Mouse (Mus musculus): ENCODE data around the gene OR5BS1P.
"Not testable (repeated sequence)": the region's sequence is repeated elsewhere in the genome, so short reads cannot be mapped to it uniquely, and the experiment has no call there.

The OR5BS1P gene

DNA sequence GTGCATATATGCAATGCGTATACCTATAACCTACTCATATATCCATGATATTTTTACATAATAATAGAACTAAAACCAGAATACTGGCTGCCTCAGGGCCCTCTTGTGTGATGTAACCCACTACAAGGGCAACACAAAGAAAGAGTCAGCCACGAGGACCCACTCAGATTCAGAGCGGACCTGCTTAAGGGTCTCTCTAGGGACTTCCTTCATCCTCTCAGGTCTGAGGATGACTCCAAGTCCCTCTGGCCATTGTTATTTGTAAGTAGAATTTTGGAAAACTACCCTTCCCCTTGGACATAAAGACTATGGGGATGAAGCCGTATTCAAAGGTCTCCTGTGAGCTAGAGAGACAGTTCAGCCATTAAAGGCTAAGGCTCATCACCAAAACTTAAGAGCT, at the start of gene OR5BS1P:
TSS of gene OR5BS1P (plus strand) at position 301 of the 400 bp plus-strand sequence.
- no peak for DNase-seq (ENCODE audit: low spot score in 2 of 2)

DNA sequence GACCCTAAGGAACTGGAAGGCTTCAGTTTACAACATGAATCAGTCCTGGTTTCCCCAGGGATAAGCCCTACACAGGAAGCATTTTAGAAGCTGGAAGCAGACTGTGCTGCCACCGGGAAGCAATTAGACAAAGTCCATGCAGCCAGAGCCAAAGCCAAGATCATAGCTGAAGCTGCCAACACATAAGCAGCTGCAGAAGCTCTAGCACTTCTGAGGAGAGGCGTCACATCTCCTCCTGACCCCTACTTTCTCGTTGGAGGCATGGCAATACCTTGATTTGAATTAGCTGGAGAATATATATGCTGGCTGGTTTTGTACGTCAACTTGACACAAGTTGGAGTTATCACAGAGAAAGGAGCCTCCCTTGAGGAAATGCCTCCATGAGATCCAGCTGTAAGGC, 48.8 kb upstream of the OR5BS1P start:
- DNase-seq (ENCODE audit: low spot score in 2 of 2) = no peak

DNA sequence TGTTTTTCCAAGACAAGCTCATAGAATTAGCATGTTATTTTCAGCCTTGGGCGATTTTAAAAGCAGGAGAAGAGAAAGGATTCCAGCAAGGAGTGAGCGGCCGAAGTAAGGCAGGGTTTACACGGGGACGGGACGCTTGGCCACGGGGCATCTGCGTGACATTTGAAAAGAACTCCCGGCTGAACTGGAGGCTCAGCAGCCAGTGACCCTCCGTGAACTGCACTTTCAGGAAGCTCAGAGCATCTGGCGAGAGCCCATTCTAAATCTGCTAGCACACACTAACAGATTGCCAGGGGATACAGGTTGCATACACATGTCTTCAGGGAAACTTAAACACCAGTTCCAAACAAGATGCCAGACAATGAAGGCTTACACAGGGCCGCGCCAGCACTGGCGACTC, 45.4 kb upstream of the OR5BS1P start:
- DNase-seq (ENCODE audit: low spot score in 2 of 2) = no peak

DNA sequence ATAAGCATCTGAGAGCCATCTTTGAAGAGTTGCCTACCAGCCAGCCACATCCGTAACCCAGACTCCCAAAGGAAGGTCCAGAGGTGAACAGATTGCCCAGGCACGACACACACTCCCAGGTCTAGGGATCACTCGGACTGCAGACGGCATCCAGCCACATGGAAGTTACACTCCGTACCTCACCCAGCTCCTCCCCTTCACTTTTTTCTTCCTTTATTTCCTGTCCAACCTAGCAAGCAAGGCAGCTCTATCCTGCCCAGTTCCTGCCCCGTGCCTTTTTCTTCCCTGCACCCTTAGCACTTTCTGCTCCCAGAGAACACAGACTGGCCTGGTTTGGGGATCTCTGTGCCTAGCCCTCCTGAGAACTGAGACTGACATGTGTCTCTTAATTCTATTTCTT, 44.9 kb upstream of the OR5BS1P start:
- DNase-seq (ENCODE audit: low spot score in 2 of 2) = no peak

DNA sequence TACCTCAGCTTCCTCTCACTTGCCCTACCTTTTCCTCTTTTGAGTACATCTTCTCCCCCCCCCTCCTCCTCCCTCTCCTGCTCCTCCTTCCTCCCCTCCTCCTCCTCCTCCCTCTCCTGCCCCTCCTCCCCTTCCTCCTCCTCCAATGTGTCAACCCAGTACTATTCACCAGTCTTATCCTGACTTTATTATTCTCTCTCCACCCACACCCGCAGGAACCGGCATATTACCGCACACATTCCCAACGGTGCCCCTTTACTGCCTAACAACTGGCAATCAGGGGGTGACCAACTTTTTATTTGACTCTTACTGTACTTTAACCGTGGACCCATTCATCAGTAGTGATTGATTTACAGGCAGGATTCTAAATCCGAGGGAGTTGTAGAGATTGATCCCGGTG, 44.5 kb upstream of the OR5BS1P start:
- DNase-seq (ENCODE audit: low spot score in 2 of 2) = no peak

DNA sequence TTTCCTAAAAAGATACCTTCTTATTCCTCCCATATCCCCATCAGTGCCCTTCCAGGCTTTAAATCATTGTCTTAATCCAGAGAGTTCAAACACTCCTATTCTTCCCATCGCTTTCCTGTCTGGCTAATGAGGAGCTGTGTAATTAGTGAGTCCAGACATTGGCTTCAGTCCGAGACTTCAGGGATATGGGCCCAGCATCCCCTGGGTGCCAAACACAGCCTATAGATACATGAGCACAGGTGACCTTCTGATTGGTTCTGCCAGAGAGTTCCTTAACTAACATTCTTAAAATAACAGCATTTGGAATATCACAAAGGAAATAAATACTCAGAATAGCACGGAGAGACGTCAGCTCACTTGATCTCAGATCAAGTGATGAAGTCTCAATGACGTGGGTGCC, 38.8 kb upstream of the OR5BS1P start, which contains the start of gene Olfr282:
TSS of gene Olfr282 (plus strand) at position 301 of the 400 bp plus-strand sequence.
- DNase-seq (ENCODE audit: low spot score in 2 of 2) = not testable (repeated sequence)

DNA sequence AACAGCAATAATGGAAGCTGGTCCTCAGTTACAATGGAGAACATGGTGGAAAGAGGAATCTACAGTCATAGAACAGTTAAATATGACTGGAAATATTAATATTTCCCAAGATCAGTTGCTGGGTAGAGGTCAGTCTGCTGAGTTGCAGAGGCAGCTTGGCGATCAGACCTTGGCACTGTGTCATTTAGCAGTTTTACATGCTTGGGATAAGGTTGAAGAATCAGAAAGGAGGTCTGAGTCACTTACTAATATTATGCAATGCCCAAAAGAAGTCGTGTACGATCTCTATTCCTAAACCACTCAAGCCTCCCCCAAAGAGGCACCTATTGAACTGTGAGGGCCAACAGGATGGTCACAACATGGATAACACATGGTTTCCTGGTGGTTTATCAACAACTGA, 25.1 kb upstream of the OR5BS1P start:
- DNase-seq (ENCODE audit: low spot score in 2 of 2) = no peak

DNA sequence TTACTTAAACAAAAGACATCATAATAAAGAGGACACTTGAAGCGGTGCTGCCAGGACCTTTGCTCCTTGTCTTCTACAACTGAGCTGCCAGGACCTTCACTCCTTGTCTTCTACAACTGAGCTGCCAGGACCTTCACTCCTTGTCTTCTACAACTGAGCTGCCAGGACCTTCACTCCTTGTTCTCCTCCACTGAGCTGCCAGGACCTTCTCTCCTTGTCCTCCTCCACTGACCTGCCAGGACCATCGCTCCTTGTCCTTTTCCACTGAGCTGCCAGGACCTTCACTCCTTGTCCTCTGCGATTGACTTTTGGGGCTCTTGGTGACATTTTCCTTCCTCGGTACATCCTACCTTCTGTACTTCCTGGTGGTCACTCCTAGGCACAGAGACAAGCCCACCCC, 21.2 kb upstream of the OR5BS1P start:
- DNase-seq (ENCODE audit: low spot score in 2 of 2) = no peak

DNA sequence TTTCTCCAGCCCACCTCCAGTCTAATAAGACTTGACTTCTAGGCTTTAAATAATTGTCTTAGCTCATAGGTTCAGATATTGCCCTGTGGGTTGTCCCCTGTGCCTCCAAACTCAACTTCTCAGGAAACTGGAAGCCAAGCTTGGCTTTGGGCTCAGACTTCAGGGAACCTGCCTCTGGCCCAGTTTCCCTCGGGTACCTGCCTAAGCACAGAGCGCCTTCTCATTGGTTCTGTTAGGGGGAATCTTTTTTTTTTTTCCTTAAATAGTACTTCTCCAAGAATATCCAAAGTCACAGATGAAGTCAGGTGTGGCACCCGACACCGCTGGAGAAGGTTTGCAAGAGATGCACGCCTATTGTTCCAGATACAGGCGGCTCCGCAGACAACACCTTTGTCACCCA, 17.4 kb upstream of the OR5BS1P start, which contains the start of gene Olfr281:
TSS of gene Olfr281 (plus strand) at position 301 of the 400 bp plus-strand sequence.
- DNase-seq (ENCODE audit: low spot score in 2 of 2) = no peak

DNA sequence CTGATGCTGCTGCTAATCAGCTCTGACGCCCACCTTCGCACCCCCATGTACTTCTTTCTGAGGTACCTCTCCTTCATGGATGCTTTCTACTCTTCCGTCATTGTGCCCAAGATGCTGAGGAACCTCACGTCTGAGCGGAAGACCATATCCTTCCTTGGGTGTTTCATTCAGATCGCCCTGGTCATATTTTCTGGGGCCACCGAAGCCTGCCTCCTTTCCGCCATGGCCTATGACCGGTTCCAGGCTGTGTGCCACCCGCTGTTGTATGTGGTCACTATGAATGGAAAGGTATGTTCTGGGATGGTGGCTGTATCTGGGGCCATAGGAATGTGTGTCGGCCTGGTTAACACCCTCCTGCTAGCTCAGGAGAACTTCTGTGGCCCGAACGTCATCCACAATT, 1.8 kb downstream of the OR5BS1P start:
- DNase-seq (ENCODE audit: low spot score in 2 of 2) = no peak

DNA sequence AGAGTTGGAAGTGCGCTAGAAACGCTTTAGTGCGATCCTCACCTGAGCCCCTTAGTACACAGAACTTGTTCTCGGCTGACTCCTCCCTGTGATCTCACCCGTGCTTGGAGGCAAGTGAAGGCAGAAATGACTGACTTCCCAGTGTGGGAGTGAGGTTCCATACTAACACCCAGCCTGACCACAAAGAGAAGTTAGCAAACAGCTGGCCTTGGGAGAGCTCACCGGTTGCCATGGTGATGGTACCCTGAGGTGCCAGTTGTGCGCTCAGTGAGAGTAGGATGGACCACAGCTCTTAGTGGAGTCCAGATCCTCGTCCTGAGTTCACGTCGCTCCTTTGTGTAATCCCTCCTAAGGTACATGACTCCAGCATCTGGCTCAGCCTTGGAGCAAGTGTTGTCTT, 5.3 kb downstream of the OR5BS1P start:
- no peak for DNase-seq (ENCODE audit: low spot score in 2 of 2)

DNA sequence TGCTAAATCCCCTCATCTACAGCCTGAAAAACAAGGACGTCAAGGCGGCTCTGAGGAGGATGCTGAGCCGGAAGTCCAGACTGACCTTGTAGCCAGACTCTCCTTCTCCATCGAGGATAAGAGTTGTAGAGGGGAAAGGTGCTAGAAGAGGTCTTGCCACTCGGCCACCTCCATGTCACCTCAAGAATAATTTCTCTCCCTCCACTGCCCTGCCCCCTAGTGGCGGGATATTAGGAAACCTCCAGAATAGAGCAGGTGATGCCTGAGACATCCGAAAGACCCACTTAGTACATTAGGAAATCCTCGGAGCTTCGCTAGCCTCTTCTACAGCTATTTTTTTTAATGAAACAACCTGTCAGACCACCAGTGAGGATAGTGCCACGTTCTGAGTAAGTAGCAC, 5.7 kb downstream of the OR5BS1P start:
- DNase-seq (ENCODE audit: low spot score in 2 of 2) = no peak

DNA sequence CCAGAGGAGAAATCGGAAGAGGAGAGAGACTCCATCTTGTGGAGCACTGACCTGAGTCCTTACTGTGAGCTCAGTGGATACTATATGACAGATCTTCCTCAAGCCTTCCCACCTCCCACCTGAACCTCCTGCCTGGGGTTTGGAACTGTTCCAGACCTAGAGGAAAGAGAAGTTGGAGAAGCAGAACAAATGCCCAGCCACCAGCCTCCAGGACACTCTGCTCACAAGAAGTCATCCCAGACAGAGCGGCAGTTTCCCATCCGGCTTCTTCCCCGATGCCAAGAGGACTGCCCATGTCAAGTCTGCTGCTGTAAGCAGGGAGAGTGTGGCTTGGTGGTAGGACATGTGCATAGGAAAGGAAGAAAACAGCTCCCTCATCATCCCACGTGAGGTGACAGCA, 6.6 kb downstream of the OR5BS1P start:
- no peak for DNase-seq (ENCODE audit: low spot score in 2 of 2)

DNA sequence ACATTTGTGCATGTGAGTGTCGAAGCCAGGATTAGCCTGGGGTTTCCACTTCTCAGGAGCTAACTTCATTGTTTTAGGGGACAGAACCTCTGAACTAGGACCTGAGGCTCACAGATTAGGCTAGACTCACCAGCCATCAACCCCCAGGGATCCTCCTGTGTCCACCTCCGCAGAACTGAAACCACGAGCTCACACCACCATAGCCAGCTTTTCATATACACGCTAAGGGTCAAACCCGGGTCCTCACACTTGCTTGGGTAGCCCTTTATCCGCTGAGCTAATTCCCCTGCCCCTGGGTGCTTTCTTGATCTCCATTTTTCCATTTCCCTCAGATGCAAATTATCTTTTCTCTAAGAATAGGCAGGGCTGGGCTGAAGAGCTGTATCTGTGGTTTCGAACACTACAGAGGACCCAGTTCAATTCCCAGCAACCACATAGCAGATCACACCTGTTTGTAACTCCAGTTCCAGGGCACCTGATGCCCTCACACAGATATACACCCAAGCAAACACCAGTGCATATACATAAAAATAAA, 9.9 kb downstream of the OR5BS1P start:
- no peak for DNase-seq (ENCODE audit: low spot score in 2 of 2)

DNA sequence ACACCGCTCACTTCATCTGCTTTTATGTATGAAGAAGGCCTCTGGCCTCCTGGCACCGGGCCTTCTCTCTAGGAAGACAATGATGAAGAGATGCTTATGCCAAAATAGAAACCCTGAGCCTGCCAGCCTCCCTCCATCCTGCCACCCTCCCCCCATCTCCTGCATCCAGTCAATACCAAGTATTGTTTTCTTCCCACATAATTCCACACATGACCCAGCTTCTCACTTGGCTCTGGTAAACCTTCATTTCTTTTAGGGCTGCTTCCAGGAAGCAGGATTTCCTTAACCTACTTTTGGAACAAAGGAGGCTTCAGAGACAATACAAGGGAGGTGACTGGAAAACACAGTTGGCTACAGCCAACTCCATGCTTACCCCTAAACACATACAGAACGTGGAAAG, 13.0 kb downstream of the OR5BS1P start, which contains the start of gene Lalba:
TSS of gene Lalba (minus strand) at position 21 of the 400 bp plus-strand sequence.
- DNase-seq (ENCODE audit: low spot score in 2 of 2) = no peak

DNA sequence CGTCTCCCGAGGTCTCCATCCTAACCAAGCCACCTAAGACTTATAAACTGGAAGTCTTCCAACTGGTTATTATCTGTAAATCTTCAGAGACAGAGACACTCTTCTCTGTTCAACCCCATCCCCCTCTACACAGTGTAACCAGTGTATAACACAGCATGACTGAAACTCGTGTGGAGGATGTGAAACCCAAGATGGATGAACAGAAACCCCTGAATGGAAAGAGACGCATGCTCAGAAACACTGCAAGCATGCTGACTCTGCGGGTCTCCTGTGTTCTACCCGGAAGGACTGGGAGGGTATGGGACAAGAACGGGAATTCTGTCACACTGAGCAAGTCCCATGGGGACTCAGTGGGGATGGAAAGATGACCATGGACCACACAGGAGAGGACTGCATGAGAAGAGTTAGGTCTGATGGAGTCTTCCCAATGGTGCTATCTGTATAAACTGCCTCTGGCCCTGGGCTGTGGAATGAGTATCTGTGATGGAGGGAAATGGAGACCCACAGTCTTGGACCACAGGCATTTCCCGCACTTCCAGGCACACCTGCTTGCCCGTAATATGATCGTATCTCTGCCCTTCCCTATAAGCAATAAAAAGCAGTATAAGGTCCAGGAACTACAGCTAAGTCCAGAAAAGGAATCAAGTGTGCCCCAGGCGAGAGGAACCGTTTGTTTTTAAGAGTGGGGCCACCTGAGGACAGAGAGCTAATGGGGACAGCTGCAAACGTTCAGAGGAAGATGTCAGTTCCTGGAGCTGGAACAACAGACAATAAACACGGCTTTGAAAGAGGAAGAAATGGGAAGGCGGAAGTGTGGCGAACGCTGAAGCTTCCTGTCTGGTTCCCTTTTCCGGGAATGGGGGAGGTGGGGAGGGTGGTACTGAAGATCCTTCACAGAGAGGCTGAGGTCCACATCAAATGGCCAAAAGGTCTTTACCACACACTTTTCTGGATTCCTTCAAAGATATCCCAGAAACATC, 14.5 kb downstream of the OR5BS1P start:
- DNase-seq (ENCODE audit: low spot score in 2 of 2) = no peak

DNA sequence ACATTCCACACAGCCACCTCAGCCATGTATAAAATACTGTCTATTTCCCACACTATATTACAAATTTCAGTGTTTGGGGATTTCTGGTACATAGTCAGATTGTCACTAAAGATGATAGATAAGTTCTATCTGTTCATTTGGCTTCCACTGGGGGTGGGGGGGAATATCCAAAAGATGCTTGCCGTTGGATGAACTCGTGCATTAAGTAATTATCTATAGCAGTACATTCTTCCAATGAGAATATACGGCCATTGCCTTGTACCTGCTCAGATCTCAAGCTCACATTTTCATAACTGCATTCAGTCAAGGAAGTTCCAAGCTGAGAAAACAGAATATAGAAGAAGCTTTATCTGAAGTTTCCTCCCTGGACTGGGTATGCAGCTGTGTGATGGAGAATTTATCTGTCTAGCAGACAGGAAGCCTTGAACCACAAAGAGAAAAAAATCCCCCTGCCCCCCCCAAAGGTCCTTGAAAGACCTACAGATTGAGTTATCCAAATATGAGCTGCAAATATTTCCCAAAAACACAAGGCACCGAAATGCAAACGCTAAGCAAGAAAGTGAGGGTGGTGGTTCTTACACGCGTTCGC, 16.8 kb downstream of the OR5BS1P start:
- no peak for DNase-seq (ENCODE audit: low spot score in 2 of 2)

DNA sequence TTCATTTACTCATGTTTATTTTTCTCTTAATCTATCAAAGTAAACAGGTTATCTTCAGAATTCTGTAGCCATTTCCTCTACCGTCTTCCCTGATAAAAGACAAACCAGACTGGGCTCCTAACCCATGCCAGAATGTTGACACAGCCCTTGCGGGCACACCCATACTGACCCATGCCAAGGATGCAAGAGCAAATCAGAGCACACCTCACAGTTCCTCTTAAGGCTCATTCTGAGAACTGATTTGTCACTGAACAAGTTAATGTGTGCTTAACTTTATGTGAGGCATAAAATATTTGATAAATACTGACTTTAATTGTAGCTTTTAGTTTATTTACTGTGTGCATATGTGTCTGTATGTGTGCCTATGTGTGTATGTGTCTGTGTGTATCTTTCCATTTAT, 21.6 kb downstream of the OR5BS1P start:
- DNase-seq (ENCODE audit: low spot score in 2 of 2) = no peak

DNA sequence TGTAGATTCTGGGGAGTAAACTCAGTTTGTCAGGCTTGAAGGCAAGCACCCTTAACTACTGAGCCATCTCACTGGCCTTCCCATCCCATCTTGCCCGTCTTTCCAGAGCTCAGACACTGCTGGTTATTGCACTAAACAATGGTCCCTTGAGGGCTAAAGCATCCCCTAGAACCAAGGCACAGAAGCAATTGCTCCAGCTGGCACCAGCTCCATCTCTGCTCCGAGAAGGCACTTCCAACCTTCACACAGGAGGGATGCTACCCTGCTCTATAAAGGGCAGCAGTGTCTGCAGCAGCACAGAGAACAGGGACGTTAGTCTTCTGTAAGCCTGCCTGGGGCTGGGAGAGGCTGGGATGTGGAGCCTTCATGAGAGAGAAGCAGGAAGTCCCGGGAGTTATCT, 22.4 kb downstream of the OR5BS1P start, which contains the start of gene Olfr279:
TSS of gene Olfr279 (plus strand) at position 301 of the 400 bp plus-strand sequence.
- DNase-seq (ENCODE audit: low spot score in 2 of 2) = no peak

DNA sequence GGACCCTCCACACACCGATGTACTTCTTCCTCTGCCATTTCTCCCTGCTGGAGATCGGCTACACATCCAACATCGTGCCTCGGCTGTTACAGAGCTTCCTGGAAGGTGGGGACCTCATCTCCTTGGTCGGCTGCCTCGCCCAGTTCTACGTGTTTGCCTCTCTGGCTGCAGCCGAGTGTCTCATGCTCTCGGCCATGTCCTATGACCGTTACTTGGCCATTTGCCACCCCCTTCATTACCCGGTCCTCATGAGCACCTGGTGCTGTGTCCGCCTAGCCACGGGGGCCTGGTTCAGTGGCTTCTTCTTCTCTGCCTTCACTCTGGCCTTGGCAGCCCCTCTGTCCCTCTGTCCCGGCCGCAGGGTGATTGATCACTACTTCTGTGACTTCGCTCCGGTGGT, 27.9 kb downstream of the OR5BS1P start:
- no peak for DNase-seq (ENCODE audit: low spot score in 2 of 2)

DNA sequence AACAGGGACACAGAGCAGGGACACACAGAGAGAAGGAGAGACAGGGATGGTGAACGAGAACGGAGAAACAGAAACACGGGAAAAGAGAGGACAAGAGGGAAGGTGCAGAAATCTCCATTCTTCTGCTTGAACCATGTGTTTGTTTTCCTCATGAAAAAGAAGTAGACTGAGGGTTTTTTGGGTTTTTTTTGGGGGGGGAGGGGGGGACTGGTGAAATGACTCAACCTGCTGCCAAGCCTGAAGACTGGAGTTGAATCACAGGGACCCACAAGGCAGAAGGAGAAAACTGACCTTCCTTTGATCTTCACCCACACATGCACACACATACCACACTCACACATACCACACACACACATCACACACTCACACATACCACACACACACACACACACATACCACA, 33.6 kb downstream of the OR5BS1P start:
- DNase-seq (ENCODE audit: low spot score in 2 of 2) = no peak

DNA sequence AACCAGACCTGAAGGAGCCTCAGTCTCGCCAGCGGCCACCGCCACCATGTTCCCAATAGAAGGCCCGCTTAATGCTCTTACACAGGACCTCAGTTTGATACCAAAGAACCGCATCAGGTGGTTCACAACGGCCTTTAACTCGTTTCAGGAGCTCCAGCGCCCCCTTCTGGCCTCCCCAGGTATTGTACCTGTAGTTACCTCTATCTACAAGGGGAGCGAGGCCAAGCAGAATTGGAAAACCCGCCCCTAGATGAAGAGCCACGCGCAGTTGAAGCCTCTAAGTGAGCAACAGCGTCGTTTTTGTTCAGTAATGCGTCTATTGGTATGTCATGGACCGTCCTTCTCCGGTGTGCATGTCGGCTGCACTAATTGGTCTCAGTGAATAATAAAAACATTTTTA, 34.8 kb downstream of the OR5BS1P start:
- DNase-seq (ENCODE audit: low spot score in 2 of 2) = peak; percentile 52 to 70
